Mouse (Mus musculus): Measurements from ENCODE around the gene Otop3. TPM values are rescaled to one million over a fixed set of nuclear protein-coding genes. Genes with fewer than 3 reads are reported as not detected.
A peak's percentile ranks its signal among the peaks of the same experiment; 100 is the strongest.

The Otop3 gene
- polyA plus RNA-seq, 1 experiment from 2014 or later, result 0.18 TPM

DNA sequence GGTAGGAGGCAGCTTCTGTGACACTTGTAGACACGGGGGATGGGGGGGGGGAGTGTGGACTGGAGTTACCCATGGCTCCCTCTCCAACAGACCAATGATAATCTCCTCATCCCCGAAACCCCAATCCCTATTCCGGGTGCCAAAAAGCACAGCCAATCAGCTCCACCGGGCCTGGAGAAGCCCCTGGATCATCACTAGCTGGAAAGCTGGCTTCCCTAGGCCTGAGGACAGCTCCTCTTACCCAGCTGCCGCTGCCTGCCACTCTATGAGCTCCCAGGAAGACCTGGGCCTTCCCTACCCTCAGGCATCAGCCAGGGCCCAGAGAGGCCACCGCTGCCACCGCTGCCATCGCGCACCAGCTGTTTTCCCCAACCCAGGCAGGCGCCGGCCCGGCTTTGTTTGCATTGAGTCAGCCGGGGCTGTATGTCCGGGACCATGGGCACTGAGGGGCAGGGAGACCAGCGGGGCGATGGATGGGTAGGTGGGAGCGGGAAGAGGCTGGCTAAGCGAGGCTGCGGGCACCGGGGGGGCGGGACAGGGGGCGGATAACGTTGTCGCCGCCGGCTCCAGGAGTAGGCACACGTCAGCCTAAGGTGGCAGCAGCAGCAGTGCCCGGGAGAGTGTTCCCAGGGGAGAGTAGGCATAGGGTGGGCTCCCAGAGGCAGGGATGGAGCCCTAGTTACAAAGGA is 32.3 kb downstream of the Otop3 start:
- peak overlapping the region; percentile 44 for H3K27ac ChIP-seq (ENCODE audit: low read depth, low read length)
- peak; percentile 76 for ATAC-seq (ENCODE audit: low FRiP score)
- H3K9ac ChIP-seq (ENCODE audit: low read length), result peak overlapping the region; percentile 64
- H3K4me3 ChIP-seq (ENCODE audit: low read depth, low read length), result peak overlapping the region; percentile 68
- H3K4me2 ChIP-seq, result peak overlapping the region; percentile 97
- peaks cover 12% of the 10 kb centered on the region for H3K4me1 ChIP-seq (ENCODE audit: control insufficient read depth, insufficient read depth, low read length)
- H3K36me3 ChIP-seq (ENCODE audit: control insufficient read depth, insufficient read depth, low read length), result no peaks in the 10 kb centered on the region
- no peaks in the 10 kb centered on the region for H3K9me3 ChIP-seq (ENCODE audit: control insufficient read depth, low read length)
- peak; percentile 88 for DNase-seq (ENCODE audit: low spot score, missing footprints)
- no peaks in the 10 kb centered on the region; the same call in 1 of the 2 replicates for H3K27me3 ChIP-seq (ENCODE audit: control insufficient read depth, insufficient read depth, low read length)
- WGBS, result 1% methylated on average over 27 of the region's 28 CpGs

DNA sequence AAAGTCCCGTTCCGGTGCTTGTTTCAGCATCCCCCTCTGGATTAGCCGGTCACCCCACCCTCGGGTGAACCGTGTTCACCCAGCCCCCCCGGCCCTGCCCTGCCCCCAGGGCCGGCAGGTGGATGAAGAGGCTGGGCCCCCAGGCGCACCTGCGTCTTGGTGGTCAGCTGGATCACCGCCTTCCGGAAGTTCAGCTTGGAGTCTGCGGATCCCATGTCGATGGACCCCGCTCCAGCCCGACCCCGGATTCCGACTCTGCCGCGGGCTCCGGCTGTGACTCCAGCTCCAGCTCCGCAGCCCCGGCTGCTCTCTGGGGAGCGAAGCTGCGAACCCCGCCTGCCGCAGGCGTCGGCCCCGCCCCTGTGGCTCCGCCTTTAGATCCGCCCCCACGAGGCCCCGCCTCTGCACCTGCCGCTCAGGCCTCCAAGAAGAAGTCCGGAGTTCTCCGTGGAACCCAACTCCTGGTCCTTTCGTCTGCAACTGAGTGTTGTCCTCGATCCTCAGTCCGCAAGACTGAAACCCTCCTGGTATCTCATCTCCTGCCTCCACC is 32.9 kb downstream of the Otop3 start, which contains the start of gene Hid1:
Gene Hid1, minus strand, starts transcription at position 362 of the 550 bp plus-strand sequence.
- under 1% methylated on average over 38 of the region's 39 CpGs for WGBS
- DNase-seq (ENCODE audit: low spot score, missing footprints), result peak; percentile 97
- no peaks in the 10 kb centered on the region for H3K9me3 ChIP-seq (ENCODE audit: control insufficient read depth, low read length)

DNA sequence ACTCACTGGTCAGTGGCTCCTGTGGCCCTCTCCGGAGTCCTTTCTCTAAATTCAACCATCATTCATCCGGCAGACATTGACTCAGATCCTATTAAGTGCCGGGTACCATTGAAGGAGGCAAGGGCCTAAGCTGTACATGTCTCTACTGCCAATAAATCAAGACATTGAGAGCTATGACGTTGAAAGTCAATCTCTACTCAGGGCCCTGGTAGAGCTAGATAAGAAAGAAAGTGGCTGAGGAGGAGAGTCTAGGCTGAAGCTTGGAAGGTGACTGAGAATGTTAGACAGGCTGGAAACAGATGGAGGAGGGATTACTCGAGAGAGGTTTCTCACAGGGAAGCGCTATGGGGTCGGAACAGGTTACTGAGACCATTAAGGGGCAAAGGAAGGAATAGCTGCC is 35.8 kb downstream of the Otop3 start:
- DNase-seq (ENCODE audit: low spot score, missing footprints) (no peak), ATAC-seq (ENCODE audit: low FRiP score) (no peak)
- H3K9ac ChIP-seq (ENCODE audit: low read length), result no peak overlapping the region
- no peak overlapping the region for H3K27ac ChIP-seq (ENCODE audit: low read depth, low read length)
- peaks cover 3% of the 10 kb centered on the region; the same call in 1 of the 2 replicates for H3K27me3 ChIP-seq (ENCODE audit: control insufficient read depth, insufficient read depth, low read length)
- WGBS, result 60% methylated on average over 7 of the region's 7 CpGs
- H3K4me2 ChIP-seq, result no peak overlapping the region
- H3K4me3 ChIP-seq (ENCODE audit: low read depth, low read length), result no peak overlapping the region
- no peaks in the 10 kb centered on the region for H3K36me3 ChIP-seq (ENCODE audit: control insufficient read depth, insufficient read depth, low read length)
- H3K4me1 ChIP-seq (ENCODE audit: control insufficient read depth, insufficient read depth, low read length), result peaks cover 20% of the 10 kb centered on the region
- no peaks in the 10 kb centered on the region for H3K9me3 ChIP-seq (ENCODE audit: control insufficient read depth, low read length)

More for the DNA sequence above, 32.9 kb downstream of the Otop3 start, which contains the start of gene Hid1:
- H3K27ac ChIP-seq (ENCODE audit: low read depth, low read length), result peak within 1 kb of the TSS; percentile 44
- no peaks in the 10 kb centered on the region for H3K36me3 ChIP-seq (ENCODE audit: control insufficient read depth, insufficient read depth, low read length)
- H3K4me2 ChIP-seq, result peak within 1 kb of the TSS; percentile 97
- H3K4me3 ChIP-seq (ENCODE audit: low read depth, low read length), result peak within 1 kb of the TSS; percentile 68
- H3K4me1 ChIP-seq (ENCODE audit: control insufficient read depth, insufficient read depth, low read length), result peaks cover 12% of the 10 kb centered on the region
- H3K9ac ChIP-seq (ENCODE audit: low read length), result peak within 1 kb of the TSS; percentile 64
- ATAC-seq (ENCODE audit: low FRiP score), result peak; percentile 83
- no peaks in the 10 kb centered on the region; the same call in 1 of the 2 replicates for H3K27me3 ChIP-seq (ENCODE audit: control insufficient read depth, insufficient read depth, low read length)

DNA sequence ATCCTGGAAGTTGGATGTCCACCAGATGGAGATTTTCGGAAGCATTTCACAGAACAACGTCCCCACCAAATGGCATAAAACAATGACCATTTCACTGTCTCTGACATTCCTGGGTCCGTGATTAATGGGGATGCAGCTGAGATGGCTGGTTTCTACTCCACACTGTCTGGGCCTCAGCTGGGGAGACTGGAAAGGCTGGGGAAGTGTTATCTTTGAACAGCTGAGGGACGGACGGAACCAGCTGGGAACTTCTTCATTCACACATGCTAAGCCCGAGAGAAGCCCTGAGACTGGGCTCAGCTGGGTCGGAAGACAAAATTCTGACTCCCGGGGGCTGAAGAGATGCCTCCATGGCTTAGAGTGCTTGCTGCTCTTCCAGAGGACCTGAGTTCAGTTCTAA is 36.8 kb downstream of the Otop3 start:
- DNase-seq (ENCODE audit: low spot score, missing footprints), result no peak
- 68% methylated on average over 8 of the region's 8 CpGs for WGBS
- no peaks in the 10 kb centered on the region for H3K9me3 ChIP-seq (ENCODE audit: control insufficient read depth, low read length)

DNA sequence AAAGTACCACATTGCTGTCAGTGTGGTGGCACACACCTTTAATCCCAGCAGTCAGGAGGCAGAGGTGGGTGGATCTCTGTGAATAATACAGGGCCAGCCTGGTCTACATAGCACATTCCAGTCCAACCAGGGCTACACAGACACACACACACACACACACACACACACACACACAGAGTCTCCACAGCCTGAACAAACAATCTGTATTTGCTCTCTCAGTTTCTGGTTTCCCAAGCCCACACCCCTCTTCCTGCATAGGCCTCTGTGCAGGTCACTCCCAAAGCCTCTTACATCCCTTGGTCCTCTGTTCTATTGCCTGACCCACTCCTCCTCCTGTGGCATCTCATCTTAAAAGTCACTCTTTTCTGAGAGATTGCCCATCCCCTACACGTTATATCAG is 37.5 kb downstream of the Otop3 start:
- H3K9ac ChIP-seq (ENCODE audit: low read length), result no peak overlapping the region
- H3K4me1 ChIP-seq (ENCODE audit: control insufficient read depth, insufficient read depth, low read length), result peaks cover 11% of the 10 kb centered on the region
- H3K36me3 ChIP-seq (ENCODE audit: control insufficient read depth, insufficient read depth, low read length), result no peaks in the 10 kb centered on the region
- H3K4me3 ChIP-seq (ENCODE audit: low read depth, low read length), result no peak overlapping the region
- H3K9me3 ChIP-seq (ENCODE audit: control insufficient read depth, low read length), result no peaks in the 10 kb centered on the region
- H3K27me3 ChIP-seq (ENCODE audit: control insufficient read depth, insufficient read depth, low read length), result peaks cover 3% of the 10 kb centered on the region; the same call in 1 of the 2 replicates
- H3K4me2 ChIP-seq, result no peak overlapping the region
- H3K27ac ChIP-seq (ENCODE audit: low read depth, low read length), result no peak overlapping the region
- DNase-seq (ENCODE audit: low spot score, missing footprints) (no peak), ATAC-seq (ENCODE audit: low FRiP score) (no peak)
- 69% methylated on average over 1 of the region's 1 CpGs for WGBS

More for the DNA sequence above, 36.8 kb downstream of the Otop3 start:
- H3K4me3 ChIP-seq (ENCODE audit: low read depth, low read length), result no peak overlapping the region
- peaks cover 3% of the 10 kb centered on the region; the same call in 1 of the 2 replicates for H3K27me3 ChIP-seq (ENCODE audit: control insufficient read depth, insufficient read depth, low read length)
- ATAC-seq (ENCODE audit: low FRiP score), result no peak
- no peak overlapping the region for H3K4me2 ChIP-seq
- H3K27ac ChIP-seq (ENCODE audit: low read depth, low read length), result no peak overlapping the region
- no peaks in the 10 kb centered on the region for H3K36me3 ChIP-seq (ENCODE audit: control insufficient read depth, insufficient read depth, low read length)
- peaks cover 17% of the 10 kb centered on the region for H3K4me1 ChIP-seq (ENCODE audit: control insufficient read depth, insufficient read depth, low read length)
- H3K9ac ChIP-seq (ENCODE audit: low read length), result no peak overlapping the region

DNA sequence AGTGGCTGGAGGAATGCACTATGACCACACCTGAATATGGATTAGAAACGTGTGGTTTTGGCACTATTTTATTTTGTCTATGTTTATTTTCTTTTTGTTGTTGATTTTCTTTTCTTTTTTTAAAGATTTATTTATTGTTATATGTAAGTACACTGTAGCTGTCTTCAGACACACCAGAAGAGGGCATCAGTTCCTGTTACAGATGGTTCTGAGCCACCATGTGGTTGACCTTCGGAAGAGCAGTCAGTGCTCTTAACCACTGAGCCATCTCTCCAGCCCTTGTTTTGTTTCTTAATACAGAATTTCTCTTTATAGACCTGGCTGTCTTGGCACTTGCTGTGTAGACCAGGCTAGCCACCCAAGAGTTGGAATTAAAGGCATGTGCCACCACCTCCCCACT is 38.2 kb downstream of the Otop3 start:
- H3K27ac ChIP-seq (ENCODE audit: low read depth, low read length), result no peak overlapping the region
- DNase-seq (ENCODE audit: low spot score, missing footprints) (no peak), ATAC-seq (ENCODE audit: low FRiP score) (no peak)
- WGBS, result 49% methylated on average over 2 of the region's 2 CpGs
- H3K9me3 ChIP-seq (ENCODE audit: control insufficient read depth, low read length), result no peaks in the 10 kb centered on the region
- no peak overlapping the region for H3K4me2 ChIP-seq
- H3K4me3 ChIP-seq (ENCODE audit: low read depth, low read length), result no peak overlapping the region
- H3K9ac ChIP-seq (ENCODE audit: low read length), result no peak overlapping the region
- H3K4me1 ChIP-seq (ENCODE audit: control insufficient read depth, insufficient read depth, low read length), result peaks cover 8% of the 10 kb centered on the region
- H3K27me3 ChIP-seq (ENCODE audit: control insufficient read depth, insufficient read depth, low read length), result peaks cover 3% of the 10 kb centered on the region; the same call in 1 of the 2 replicates
- no peaks in the 10 kb centered on the region for H3K36me3 ChIP-seq (ENCODE audit: control insufficient read depth, insufficient read depth, low read length)

DNA sequence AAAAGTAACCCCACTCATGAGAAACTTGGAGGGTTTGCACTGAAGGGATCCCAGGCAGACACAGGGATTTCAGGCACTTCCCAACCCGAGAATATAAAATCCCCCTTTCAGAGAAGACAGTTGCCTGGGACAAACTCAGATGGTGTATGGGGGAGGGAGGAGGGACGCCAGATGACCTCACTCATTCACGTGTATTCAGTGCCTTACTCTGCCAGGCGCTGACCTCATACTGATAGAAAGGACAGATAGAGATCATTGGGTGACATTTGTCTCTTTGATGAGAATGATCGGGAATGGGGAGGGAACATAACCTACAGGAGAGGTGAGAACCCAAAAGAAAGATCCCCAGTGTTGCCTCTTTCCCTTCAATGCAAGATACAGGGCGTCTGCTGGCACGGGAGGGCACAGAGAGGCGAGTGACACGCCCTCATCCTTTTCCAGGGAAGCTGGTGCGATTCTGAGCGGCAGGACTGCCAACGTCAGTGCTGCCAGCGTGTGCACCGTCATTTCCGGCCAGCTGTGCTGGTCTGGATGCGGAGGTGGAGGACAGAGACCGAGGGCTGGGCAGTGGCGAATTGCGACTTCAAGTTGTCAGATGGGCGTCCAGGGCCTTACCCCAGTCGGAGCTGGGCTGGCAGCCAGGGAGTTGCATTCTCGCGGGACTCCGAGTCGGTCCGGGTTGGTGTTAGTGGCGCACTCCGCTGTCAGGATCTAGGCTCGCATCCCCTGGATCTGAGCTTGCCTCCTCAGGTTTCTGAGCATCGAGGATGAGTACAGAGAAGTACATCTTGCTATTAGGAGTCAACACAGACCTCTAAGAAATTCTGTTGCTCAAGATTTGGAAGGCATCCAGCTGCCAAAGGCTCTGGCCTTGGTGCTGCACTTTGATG is 39.5 kb downstream of the Otop3 start:
- ATAC-seq (ENCODE audit: low FRiP score) (peak; percentile 44; the same call in 1 of the 2 replicates), DNase-seq (ENCODE audit: low spot score, missing footprints) (peak; percentile 95)
- Histone ChIP-seq H3K27ac (ENCODE audit: low read depth, low read length) (no peak overlapping the region), H3K9ac (ENCODE audit: low read length) (peak overlapping the region; percentile 67), H3K36me3 (ENCODE audit: control insufficient read depth, insufficient read depth, low read length) (no peaks in the 10 kb centered on the region), H3K9me3 (ENCODE audit: control insufficient read depth, low read length) (no peaks in the 10 kb centered on the region), H3K27me3 (ENCODE audit: control insufficient read depth, insufficient read depth, low read length) (peaks cover 3% of the 10 kb centered on the region; the same call in 1 of the 2 replicates), H3K4me3 (ENCODE audit: low read depth, low read length) (peak overlapping the region; percentile 36), H3K4me1 (ENCODE audit: control insufficient read depth, insufficient read depth, low read length) (peaks cover 8% of the 10 kb centered on the region), H3K4me2 (peak overlapping the region; percentile 73)
- 1% methylated on average over 30 of the region's 30 CpGs for WGBS

DNA sequence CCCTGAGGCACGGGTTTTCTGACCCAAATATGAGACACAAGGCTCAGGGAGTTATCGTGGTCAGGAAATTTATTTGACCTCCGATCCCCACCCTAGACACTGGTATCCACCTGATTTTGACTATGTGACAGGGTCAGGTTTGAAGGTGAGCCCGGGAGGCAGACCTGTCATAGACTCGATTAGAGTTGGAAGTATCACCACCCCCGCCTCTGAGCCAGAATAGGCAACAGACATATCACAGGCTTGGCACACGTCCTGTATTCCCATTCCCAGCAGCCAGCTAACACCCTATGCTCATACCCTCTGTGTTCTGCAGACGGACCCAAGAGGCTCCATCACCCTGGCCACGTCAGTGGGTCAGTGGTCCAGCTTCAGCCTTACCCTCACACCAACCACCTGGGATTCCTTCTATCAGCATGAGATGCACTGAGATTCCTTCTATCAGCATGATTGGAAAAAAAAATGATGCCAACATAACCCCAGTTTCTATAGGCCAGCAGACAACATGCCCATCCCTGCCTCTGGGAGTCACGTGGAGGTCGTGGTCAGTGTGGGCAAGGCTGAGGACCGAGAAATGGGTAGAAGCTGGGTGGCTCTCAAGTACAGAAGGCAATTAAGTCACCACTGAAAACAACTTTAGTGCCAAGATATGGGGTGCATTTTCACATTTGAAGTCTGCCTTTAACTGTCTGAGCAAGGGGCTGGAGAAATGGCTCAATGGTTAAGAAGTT is 40.3 kb downstream of the Otop3 start:
- Histone ChIP-seq H3K36me3 (ENCODE audit: control insufficient read depth, insufficient read depth, low read length) (no peaks in the 10 kb centered on the region), H3K27ac (ENCODE audit: low read depth, low read length) (no peak overlapping the region), H3K4me2 (peak overlapping the region; percentile 73), H3K4me1 (ENCODE audit: control insufficient read depth, insufficient read depth, low read length) (peaks cover 8% of the 10 kb centered on the region), H3K9me3 (ENCODE audit: control insufficient read depth, low read length) (no peaks in the 10 kb centered on the region), H3K27me3 (ENCODE audit: control insufficient read depth, insufficient read depth, low read length) (peaks cover 3% of the 10 kb centered on the region; the same call in 1 of the 2 replicates), H3K4me3 (ENCODE audit: low read depth, low read length) (no peak overlapping the region; the same call in 1 of the 2 replicates), H3K9ac (ENCODE audit: low read length) (peak overlapping the region; percentile 67)
- WGBS, result 69% methylated on average over 12 of the region's 12 CpGs
- ATAC-seq (ENCODE audit: low FRiP score) (no peak), DNase-seq (ENCODE audit: low spot score, missing footprints) (no peak)
